ENCODE assay signal across 23 mouse cellular contexts in genomic region chr2:180013686-180014085, GRCm38 (mm10). TPM values are rescaled to one million over a fixed set of nuclear protein-coding genes. Genes with fewer than 3 reads are reported as not detected.
A peak's percentile ranks its signal among the peaks of the same experiment; 100 is the strongest.
DNase-seq lines count a peak whose midpoint lies in the region; ATAC-seq and TF ChIP-seq lines count a peak whose summit lies in the region.
"Had no signal": no experiment of that assay in that cellular context is flagged by ENCODE, and none has a peak within 500 bp of the region (broad histone marks: within the 10 kb centered on the region; RNA-seq: fewer than 3 reads in every experiment).

No protein-coding gene starts in this region.

- H3K9me3 ChIP-seq in midbrain, embryonic 11.5 days (ENCODE audit: control insufficient read depth, low read length) = no peaks in the 10 kb centered on the region
- H3K9me3 ChIP-seq in midbrain, embryonic 15.5 days = no peaks in the 10 kb centered on the region
- 0 out of 2 replicates have a peak, but pooled peaks cover 5% of the 10 kb centered on the region for H3K9me3 ChIP-seq in embryonic facial prominence, embryonic 10.5 days
- no peaks in the 10 kb centered on the region for H3K9me3 ChIP-seq in stomach, postnatal 0 days (ENCODE audit: control insufficient read depth, low read length)
- H3K9me3 ChIP-seq: forebrain, embryonic 15.5 days; hindbrain, embryonic 13.5 days; intestine, embryonic 15.5 days had no signal

- 91% methylated on average over 7 of the region's 7 CpGs for WGBS in midbrain, embryonic 11.5 days
- 93% methylated on average over 7 of the region's 7 CpGs for WGBS in midbrain, embryonic 15.5 days
- WGBS in embryonic facial prominence, embryonic 10.5 days = 90% methylated on average over 7 of the region's 7 CpGs
- 88% methylated on average over 7 of the region's 7 CpGs for WGBS in stomach, postnatal 0 days

- no peak overlapping the region for H3K27ac ChIP-seq in midbrain, embryonic 11.5 days (ENCODE audit: low read depth, low read length)
- no peak overlapping the region for H3K27ac ChIP-seq in midbrain, embryonic 15.5 days
- no peak overlapping the region for H3K27ac ChIP-seq in embryonic facial prominence, embryonic 10.5 days (replicated peaks)
- no peak overlapping the region for H3K27ac ChIP-seq in stomach, postnatal 0 days (replicated peaks)
- H3K27ac ChIP-seq: forebrain, embryonic 10.5 days; forebrain, embryonic 15.5 days; hindbrain, embryonic 10.5 days; hindbrain, embryonic 13.5 days; intestine, embryonic 15.5 days had no signal

- TF ChIP-seq CTCF in stomach, postnatal 0 days (IDR thresholded peaks at IDR 0.05; ENCODE audit: low read depth) = no peak

- peak; percentile 79 for DNase-seq in heart, adult 11 months
- DNase-seq in heart, postnatal 14 days = no peak
- DNase-seq in midbrain, embryonic 11.5 days (ENCODE audit: low spot score, missing footprints) = peak; percentile 72
- peak; percentile 6 for DNase-seq in embryonic facial prominence, embryonic 10.5 days (ENCODE audit: low spot score)
- peak; percentile 8 for DNase-seq in stomach, postnatal 0 days (ENCODE audit: low spot score)
- DNase-seq: adrenal gland, adult 2 months; adrenal gland, postnatal 14 days; cerebellum, adult 11 months; cerebellum, adult 2 months; cerebellum, adult 9-11 months; cerebellum, postnatal 36 days; embryo, embryonic 11 days; heart, adult 18-20 months; heart, postnatal 36 days had no signal

- H3K4me2 ChIP-seq in midbrain, embryonic 11.5 days = no peak overlapping the region
- H3K4me2 ChIP-seq in midbrain, embryonic 15.5 days = no peak overlapping the region
- H3K4me2 ChIP-seq in stomach, postnatal 0 days (replicated peaks; ENCODE audit: low read depth) = no peak overlapping the region
- H3K4me2 ChIP-seq: forebrain, embryonic 15.5 days; heart, embryonic 11.5 days; hindbrain, embryonic 13.5 days; intestine, embryonic 15.5 days had no signal

- no peak overlapping the region for H3K4me3 ChIP-seq in midbrain, embryonic 11.5 days (ENCODE audit: low read depth, low read length)
- no peak overlapping the region for H3K4me3 ChIP-seq in midbrain, embryonic 15.5 days
- no peak overlapping the region for H3K4me3 ChIP-seq in embryonic facial prominence, embryonic 10.5 days
- no peak overlapping the region for H3K4me3 ChIP-seq in stomach, postnatal 0 days (ENCODE audit: low read depth, low read length)
- H3K4me3 ChIP-seq: forebrain, embryonic 10.5 days; forebrain, embryonic 15.5 days; hindbrain, embryonic 10.5 days; hindbrain, embryonic 13.5 days; intestine, embryonic 15.5 days had no signal

- TF ChIP-seq EP300 in stomach, postnatal 0 days (optimal IDR thresholded peaks at IDR 0.05) = no peak

- ATAC-seq in midbrain, embryonic 11.5 days (ENCODE audit: low FRiP score) = no peak
- no peak for ATAC-seq in midbrain, embryonic 15.5 days (replicated peaks)
- no peak for ATAC-seq in stomach, postnatal 0 days (ENCODE audit: low FRiP score, low TSS enrichment)
- ATAC-seq: CD4-positive, CD25-positive, alpha-beta regulatory T cell, adult 4 months; forebrain, embryonic 15.5 days; hindbrain, embryonic 16.5 days; intestine, embryonic 15.5 days had no signal

- intact Hi-C loops in heart, postnatal 14 days (cut with DNase I) = no loop called here

- no peaks in the 10 kb centered on the region for H3K36me3 ChIP-seq in midbrain, embryonic 11.5 days (ENCODE audit: control insufficient read depth, insufficient read depth, low read length)
- H3K36me3 ChIP-seq in midbrain, embryonic 15.5 days (replicated peaks) = no peaks in the 10 kb centered on the region
- no peaks in the 10 kb centered on the region for H3K36me3 ChIP-seq in embryonic facial prominence, embryonic 10.5 days (replicated peaks)
- H3K36me3 ChIP-seq in stomach, postnatal 0 days (ENCODE audit: control insufficient read depth, insufficient read depth, low read length) = no peaks in the 10 kb centered on the region
- H3K36me3 ChIP-seq: forebrain, embryonic 10.5 days; forebrain, embryonic 15.5 days; hindbrain, embryonic 10.5 days; hindbrain, embryonic 13.5 days; intestine, embryonic 15.5 days had no signal

- H3K27me3 ChIP-seq in midbrain, embryonic 11.5 days (ENCODE audit: control insufficient read depth, insufficient read depth, low read length) = no peaks in the 10 kb centered on the region
- H3K27me3 ChIP-seq in midbrain, embryonic 15.5 days (replicated peaks) = no peaks in the 10 kb centered on the region
- H3K27me3 ChIP-seq in embryonic facial prominence, embryonic 10.5 days (replicated peaks; ENCODE audit: low read depth, poor library complexity, severe bottlenecking) = 0 out of 2 replicates have a peak, but pooled peaks cover 7% of the 10 kb centered on the region
- no peaks in the 10 kb centered on the region for H3K27me3 ChIP-seq in stomach, postnatal 0 days (ENCODE audit: control insufficient read depth, insufficient read depth, low read length)
- H3K27me3 ChIP-seq: forebrain, embryonic 15.5 days; hindbrain, embryonic 13.5 days; intestine, embryonic 15.5 days had no signal

- no peak overlapping the region for H3K9ac ChIP-seq in midbrain, embryonic 11.5 days (ENCODE audit: low read length)
- H3K9ac ChIP-seq in midbrain, embryonic 15.5 days = no peak overlapping the region
- no peak overlapping the region for H3K9ac ChIP-seq in stomach, postnatal 0 days (ENCODE audit: low read length)
- H3K9ac ChIP-seq: forebrain, embryonic 15.5 days; hindbrain, embryonic 13.5 days; intestine, embryonic 15.5 days had no signal

- no peaks in the 10 kb centered on the region for H3K4me1 ChIP-seq in midbrain, embryonic 11.5 days (ENCODE audit: control insufficient read depth, insufficient read depth, low read length)
- H3K4me1 ChIP-seq in midbrain, embryonic 15.5 days = no peaks in the 10 kb centered on the region
- H3K4me1 ChIP-seq in embryonic facial prominence, embryonic 10.5 days = peaks cover 14% of the 10 kb centered on the region
- H3K4me1 ChIP-seq in stomach, postnatal 0 days (replicated peaks; ENCODE audit: control insufficient read depth, insufficient read depth) = no peaks in the 10 kb centered on the region
- H3K4me1 ChIP-seq: forebrain, embryonic 15.5 days; hindbrain, embryonic 13.5 days had no signal

RNA-seq across cellular contexts. Expression of gene Lsm14b, which starts 11.1 kb away (rescaled TPM):
- 10 to 100 TPM; 57.3 to 61.8 TPM for total RNA-seq in heart, postnatal 14 days (2021)
- polyA plus RNA-seq in midbrain, embryonic 11.5 days (2014; fragmentation: Nextera tagmentation; extraction: Ambion mirVana) = 11.1 and 14.5 TPM in 2 replicates
- 21.0 and 21.1 TPM in 2 replicates for polyA plus RNA-seq in midbrain, embryonic 15.5 days (2015; fragmentation: Nextera tagmentation; extraction: Ambion mirVana)
- 8.6 and 9.9 TPM in 2 replicates for polyA plus RNA-seq in embryonic facial prominence, embryonic 10.5 days (2016; fragmentation: Nextera tagmentation; extraction: Ambion mirVana)
- polyA plus RNA-seq in stomach, postnatal 0 days (2015; fragmentation: Nextera tagmentation; extraction: Ambion mirVana) = 3.8 and 3.9 TPM in 2 replicates

RNA-seq across cellular contexts. Expression of gene Psma7, which starts 28.5 kb away (rescaled TPM):
- total RNA-seq in heart, postnatal 14 days (2021) = 100 to 1,000 TPM; 167 to 177 TPM
- 697 and 701 TPM in 2 replicates for polyA plus RNA-seq in midbrain, embryonic 11.5 days (2014; fragmentation: Nextera tagmentation; extraction: Ambion mirVana)
- 521 and 530 TPM in 2 replicates for polyA plus RNA-seq in midbrain, embryonic 15.5 days (2015; fragmentation: Nextera tagmentation; extraction: Ambion mirVana)
- 909 and 921 TPM in 2 replicates for polyA plus RNA-seq in embryonic facial prominence, embryonic 10.5 days (2016; fragmentation: Nextera tagmentation; extraction: Ambion mirVana)
- 469 and 490 TPM in 2 replicates for polyA plus RNA-seq in stomach, postnatal 0 days (2015; fragmentation: Nextera tagmentation; extraction: Ambion mirVana)

RNA-seq across cellular contexts. Expression of gene Ss18l1, which starts 28.6 kb away (rescaled TPM):
- 1 to 10 TPM; 2.9 to 3.3 TPM for total RNA-seq in heart, postnatal 14 days (2021)
- 14.6 and 17.8 TPM in 2 replicates for polyA plus RNA-seq in midbrain, embryonic 11.5 days (2014; fragmentation: Nextera tagmentation; extraction: Ambion mirVana)
- 70.1 and 73.0 TPM in 2 replicates for polyA plus RNA-seq in midbrain, embryonic 15.5 days (2015; fragmentation: Nextera tagmentation; extraction: Ambion mirVana)
- polyA plus RNA-seq in embryonic facial prominence, embryonic 10.5 days (2016; fragmentation: Nextera tagmentation; extraction: Ambion mirVana) = 8.3 and 8.6 TPM in 2 replicates
- polyA plus RNA-seq in stomach, postnatal 0 days (2015; fragmentation: Nextera tagmentation; extraction: Ambion mirVana) = 1.4 TPM in 2 replicates

RNA-seq across cellular contexts. Expression of gene Taf4, which starts 37.2 kb away (rescaled TPM):
- total RNA-seq in heart, postnatal 14 days (2021) = 10 to 100 TPM; 15.8 to 19.0 TPM
- 5.8 and 6.0 TPM in 2 replicates for polyA plus RNA-seq in midbrain, embryonic 11.5 days (2014; fragmentation: Nextera tagmentation; extraction: Ambion mirVana)
- 3.9 and 4.0 TPM in 2 replicates for polyA plus RNA-seq in midbrain, embryonic 15.5 days (2015; fragmentation: Nextera tagmentation; extraction: Ambion mirVana)
- 3.2 and 3.7 TPM in 2 replicates for polyA plus RNA-seq in embryonic facial prominence, embryonic 10.5 days (2016; fragmentation: Nextera tagmentation; extraction: Ambion mirVana)
- polyA plus RNA-seq in stomach, postnatal 0 days (2015; fragmentation: Nextera tagmentation; extraction: Ambion mirVana) = 2.1 TPM in 2 replicates

RNA-seq across cellular contexts. Expression of gene Mtg2, which starts 56.7 kb away (rescaled TPM):
- total RNA-seq in heart, postnatal 14 days (2021) = 10 to 100 TPM; 18.7 to 19.7 TPM
- 29.8 and 30.3 TPM in 2 replicates for polyA plus RNA-seq in midbrain, embryonic 11.5 days (2014; fragmentation: Nextera tagmentation; extraction: Ambion mirVana)
- 37.4 and 37.7 TPM in 2 replicates for polyA plus RNA-seq in midbrain, embryonic 15.5 days (2015; fragmentation: Nextera tagmentation; extraction: Ambion mirVana)
- 31.3 and 33.0 TPM in 2 replicates for polyA plus RNA-seq in embryonic facial prominence, embryonic 10.5 days (2016; fragmentation: Nextera tagmentation; extraction: Ambion mirVana)
- 13.9 and 14.0 TPM in 2 replicates for polyA plus RNA-seq in stomach, postnatal 0 days (2015; fragmentation: Nextera tagmentation; extraction: Ambion mirVana)

Comparison
In these comparisons a context has a peak if more than half of its experiments do, and no peak if none do; other contexts are left out.
1. DNase-seq: peak in heart, adult 11 months (single experiment), midbrain, embryonic 11.5 days (single experiment), embryonic facial prominence, embryonic 10.5 days (single experiment) and stomach, postnatal 0 days (single experiment); none in heart, postnatal 14 days (0 of 2).